Mouse (Mus musculus): ENCODE measurements at regions not wholly inside any gene's neighbourhood (a gene's known extent, or its start where the extent isn't known, plus 50 kb on each side); places are given as distances from the start of the nearest gene placed in this dataset.

GRCm38 (mm10) chr3:47866061-47866460 lies 1418.0 kb upstream of the Pabpc4l start:
- no peak for TF ChIP-seq CTCF (conservative IDR thresholded peaks at IDR 0.05)
- H3K4me3 ChIP-seq, result no peak overlapping the region
- DNase-seq (ENCODE audit: low spot score in 2 of 2), result no peak
- no peak overlapping the region for H3K27ac ChIP-seq

- Histone ChIP-seq H3K4me3 (no peak overlapping the region), H3K27ac (no peak overlapping the region)
- TF ChIP-seq CTCF (conservative IDR thresholded peaks at IDR 0.05), result no peak
- peak; percentile 41 to 62 for DNase-seq (ENCODE audit: low spot score in 2 of 2)
Observed at GRCm38 (mm10) chr3:47863591-47863990, 1415.6 kb upstream of the Pabpc4l start.

GRCm38 (mm10) chr3:47845613-47846012 lies 1397.6 kb upstream of the Pabpc4l start:
- Histone ChIP-seq H3K27ac (no peak overlapping the region), H3K4me3 (no peak overlapping the region)
- DNase-seq (ENCODE audit: low spot score in 2 of 2), result no peak
- no peak for TF ChIP-seq CTCF (conservative IDR thresholded peaks at IDR 0.05)

GRCm38 (mm10) chr3:47836541-47837240 lies 1388.7 kb upstream of the Pabpc4l start:
- H3K27ac ChIP-seq, result no peak overlapping the region
- DNase-seq (ENCODE audit: low spot score in 2 of 2), result no peak
- H3K4me3 ChIP-seq, result no peak overlapping the region
- TF ChIP-seq CTCF (conservative IDR thresholded peaks at IDR 0.05), result no peak

- Histone ChIP-seq H3K27ac (no peak overlapping the region), H3K4me3 (no peak overlapping the region)
- DNase-seq (ENCODE audit: low spot score in 2 of 2), result no peak
- no peak for TF ChIP-seq CTCF (conservative IDR thresholded peaks at IDR 0.05)
Observed at GRCm38 (mm10) chr3:47818361-47818760, 1370.3 kb upstream of the Pabpc4l start.

- no peak for TF ChIP-seq CTCF (conservative IDR thresholded peaks at IDR 0.05)
- no peak overlapping the region for H3K27ac ChIP-seq
Observed at GRCm38 (mm10) chr3:47817564-47817963, 1369.5 kb upstream of the Pabpc4l start.

More at GRCm38 (mm10) chr3:47817564-47817963, 1369.5 kb upstream of the Pabpc4l start:
- H3K4me3 ChIP-seq, result no peak overlapping the region
- DNase-seq (ENCODE audit: low spot score in 2 of 2), result no peak
